Mouse (Mus musculus): ENCODE measurements around the gene Speer3.
"Not testable (repeated sequence)": the region's sequence is repeated elsewhere in the genome, so short reads cannot be mapped to it uniquely, and the experiment has no call there.

Gene Speer3

GRCm38 (mm10) chr5:13791319-13791718 is at the start of gene Speer3:
Speer3 (plus strand) TSS chr5:13791619.
- no peak for DNase-seq (ENCODE audit: low read depth, low spot score)

- not testable (repeated sequence) for DNase-seq (ENCODE audit: low read depth, low spot score)
Measured at GRCm38 (mm10) chr5:13810496-13810895, 19.1 kb downstream of the Speer3 start.

- DNase-seq (ENCODE audit: low read depth, low spot score): no peak
Measured at GRCm38 (mm10) chr5:13825108-13825507, 33.7 kb downstream of the Speer3 start.

- no peak for DNase-seq (ENCODE audit: low read depth, low spot score)
Measured at GRCm38 (mm10) chr5:13826708-13827107, 35.3 kb downstream of the Speer3 start.

- DNase-seq (ENCODE audit: low read depth, low spot score): peak; percentile 2
Measured at GRCm38 (mm10) chr5:13844317-13844716, 52.9 kb downstream of the Speer3 start.

All from brain, adult 2 months (tissue).